Mouse (Mus musculus) left cerebral cortex, postnatal 4 days (tissue): ENCODE data around the gene Specc1. TPM values are rescaled to one million over a fixed set of nuclear protein-coding genes. Genes with fewer than 3 reads are reported as not detected.

ENCODE experiments used
- DNase-seq: peaks from one replicate; pipeline ENCODE4 v3.0.0-alpha.2; 2022
- intact Hi-C: fragments of 180-260 bp; cut with DNase I; formaldehyde crosslinking; loops from one replicate; pipeline ENCODE4 v1.15.1; 2025
- total RNA-seq, 2 experiments: library from RNA; stranded (reverse); gene quantifications; 2 replicates each; pipeline ENCODE4 v1.2.3; 2021

Gene Specc1
- total RNA-seq, 2 experiments from 2014 or later, result 24.8 to 27.6 TPM

- no peak for DNase-seq
- intact Hi-C loops, result no loop called here
Measured at GRCm38 (mm10) chr11:62220756-62221510, 264.4 kb downstream of the Specc1 start.

GRCm38 (mm10) chr11:62223416-62223815 is 266.9 kb downstream of the Specc1 start:
- no peak for DNase-seq
- intact Hi-C loops, result no loop called here

- no peak for DNase-seq
- intact Hi-C loops, result no loop called here
Measured at GRCm38 (mm10) chr11:62223962-62224361, 267.4 kb downstream of the Specc1 start.

- intact Hi-C loops, result no loop called here
Measured at GRCm38 (mm10) chr11:62224797-62225196, 268.2 kb downstream of the Specc1 start.

GRCm38 (mm10) chr11:62240631-62241261 is 284.2 kb downstream of the Specc1 start:
- intact Hi-C loops, result no loop called here
- no peak for DNase-seq

More at GRCm38 (mm10) chr11:62224797-62225196, 268.2 kb downstream of the Specc1 start:
- DNase-seq, result no peak

GRCm38 (mm10) chr11:62243871-62244270 is 287.3 kb downstream of the Specc1 start:
- intact Hi-C loops, result no loop called here
- DNase-seq, result no peak

- DNase-seq, result no peak
- intact Hi-C loops, result no loop called here
Measured at GRCm38 (mm10) chr11:62244471-62244870, 287.9 kb downstream of the Specc1 start.

- DNase-seq, result no peak
- intact Hi-C loops, result no loop called here
Measured at GRCm38 (mm10) chr11:62247759-62248400, 291.3 kb downstream of the Specc1 start.

GRCm38 (mm10) chr11:62248401-62249244 is 292.1 kb downstream of the Specc1 start, which contains the start of gene Adora2b:
Gene Adora2b (plus strand): TSS chr11:62248984.
- DNase-seq, result peak; percentile 66
- intact Hi-C loops, result no loop called here

GRCm38 (mm10) chr11:62249266-62250037 is 292.9 kb downstream of the Specc1 start:
- DNase-seq, result no peak
- intact Hi-C loops, result no loop called here

GRCm38 (mm10) chr11:62251047-62251446 is 294.5 kb downstream of the Specc1 start:
- DNase-seq, result no peak
- intact Hi-C loops, result no loop called here

- no peak for DNase-seq
- intact Hi-C loops, result no loop called here
Measured at GRCm38 (mm10) chr11:62253380-62253779, 296.8 kb downstream of the Specc1 start.

GRCm38 (mm10) chr11:62259214-62259613 is 302.7 kb downstream of the Specc1 start:
- no peak for DNase-seq
- intact Hi-C loops, result no loop called here

- intact Hi-C loops, result no loop called here
- peak; percentile 64 for DNase-seq
Measured at GRCm38 (mm10) chr11:62263599-62263998, 307.0 kb downstream of the Specc1 start.

- no peak for DNase-seq
- intact Hi-C loops, result no loop called here
Measured at GRCm38 (mm10) chr11:62264018-62264417, 307.5 kb downstream of the Specc1 start.

- intact Hi-C loops, result no loop called here
- no peak for DNase-seq
Measured at GRCm38 (mm10) chr11:62265642-62266041, 309.1 kb downstream of the Specc1 start.

- intact Hi-C loops, result no loop called here
- peak; percentile 31 for DNase-seq
Measured at GRCm38 (mm10) chr11:62266466-62267214, 310.1 kb downstream of the Specc1 start.

GRCm38 (mm10) chr11:62268381-62268780 is 311.8 kb downstream of the Specc1 start:
- intact Hi-C loops, result no loop called here
- DNase-seq, result no peak

GRCm38 (mm10) chr11:62269097-62269496 is 312.5 kb downstream of the Specc1 start:
- intact Hi-C loops, result no loop called here

More at GRCm38 (mm10) chr11:62269097-62269496, 312.5 kb downstream of the Specc1 start:
- DNase-seq, result no peak
